Mouse (Mus musculus) kidney, embryonic 14.5 days (tissue): ENCODE results near the gene Myh4. TPM values are rescaled to one million over a fixed set of nuclear protein-coding genes. Genes with fewer than 3 reads are reported as not detected.

Experiments used
- ATAC-seq: fragments of 200-750 bp; cut with Nextera tagmentation; 2 replicates; pipeline ENCODE4 v1.8.0; 2017; ENCODE audit warnings: moderate number of reproducible peaks, mild to moderate bottlenecking, moderate TSS enrichment, moderate library complexity; ENCODE audit not compliant: low FRiP score, low TSS enrichment
- H3K27ac ChIP-seq: fragments of 300-500 bp; sonication (generic); 2 replicates; pipeline ENCODE4 v1.5.1; 2014; ENCODE audit warnings: low read depth, mild to moderate bottlenecking, low read length, moderate library complexity, mixed read lengths
- H3K27me3 ChIP-seq: fragments of 300-500 bp; sonication (generic); 2 replicates; pipeline ENCODE4 v1.6.1; 2014; ENCODE audit warnings: mild to moderate bottlenecking, low read length; ENCODE audit not compliant: control insufficient read depth, insufficient read depth
- H3K36me3 ChIP-seq: fragments of 300-500 bp; sonication (generic); 2 replicates; pipeline ENCODE4 v1.6.1; 2014; ENCODE audit warnings: low read length, mixed read lengths; ENCODE audit not compliant: control insufficient read depth, insufficient read depth
- H3K4me1 ChIP-seq: fragments of 300-500 bp; sonication (generic); 2 replicates; pipeline ENCODE4 v1.6.1; 2014; ENCODE audit warnings: low read length, mixed read lengths; ENCODE audit not compliant: control insufficient read depth, insufficient read depth
- H3K4me2 ChIP-seq: fragments of 300-500 bp; sonication (generic); replicated peaks from 2 replicates; pipeline ENCODE4 v1.6.1; 2014; ENCODE audit warnings: low read depth, mild to moderate bottlenecking, low read length
- H3K4me3 ChIP-seq: fragments of 300-500 bp; sonication (generic); 2 replicates; pipeline ENCODE4 v1.5.1; 2014; ENCODE audit warnings: mild to moderate bottlenecking, low read length
- H3K9ac ChIP-seq: fragments of 300-500 bp; sonication (generic); 2 replicates; pipeline ENCODE4 v1.6.1; 2014; ENCODE audit warnings: low read depth, mild to moderate bottlenecking, low read length, moderate library complexity
- H3K9me3 ChIP-seq: fragments of 300-500 bp; sonication (generic); 2 replicates; pipeline ENCODE4 v1.6.1; 2016; ENCODE audit warnings: low read length; ENCODE audit not compliant: control insufficient read depth
- WGBS: fragments of 180-500 bp; shearing (Covaris S2); extraction: QIAGEN DNeasy Blood & Tissue Kit; methylation state at CpG from one replicate; pipeline ENCODE4 v1.1.7; 2014; 5-methylcytosine and 5-hydroxymethylcytosine counted together
- polyA plus RNA-seq: library from polyadenylated mRNA; unstranded; fragments of >200 nt; fragmentation: Nextera tagmentation; extraction: Ambion mirVana; gene quantifications from 2 replicates; pipeline ENCODE4 v1.2.1, GENCODE M21; 2014

The Myh4 gene
- polyA plus RNA-seq, 1 experiment from 2014 or later: not detected

DNA sequence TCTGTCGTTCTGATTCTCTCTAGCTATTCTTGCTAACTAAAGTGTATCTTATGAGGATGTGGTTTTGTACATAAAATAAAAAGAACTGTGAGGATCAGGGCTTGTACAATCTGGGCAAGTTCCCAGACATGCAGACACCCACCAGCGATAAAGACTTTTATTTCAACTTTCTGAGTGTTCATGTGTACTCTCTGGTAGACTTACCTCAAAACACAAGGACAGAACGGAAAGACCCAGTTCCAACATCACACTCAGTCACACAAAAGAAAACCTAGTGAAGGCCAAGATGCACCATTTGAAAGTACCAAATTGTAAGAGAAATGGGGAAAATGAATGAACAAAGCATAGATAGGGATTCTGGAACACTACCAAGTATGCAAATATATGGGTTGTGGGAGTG is 9.1 kb upstream of the Myh4 start:
- H3K4me2 ChIP-seq: no peak overlapping the region
- no peak overlapping the region for H3K9ac ChIP-seq
- H3K36me3 ChIP-seq: no peaks in the 10 kb centered on the region
- no peaks in the 10 kb centered on the region for H3K27me3 ChIP-seq
- H3K4me1 ChIP-seq: no peaks in the 10 kb centered on the region
- no peak for ATAC-seq
- no peak overlapping the region for H3K4me3 ChIP-seq
- WGBS: 92% methylated on average over 3 of the region's 3 CpGs
- H3K27ac ChIP-seq: no peak overlapping the region
- H3K9me3 ChIP-seq: no peaks in the 10 kb centered on the region

DNA sequence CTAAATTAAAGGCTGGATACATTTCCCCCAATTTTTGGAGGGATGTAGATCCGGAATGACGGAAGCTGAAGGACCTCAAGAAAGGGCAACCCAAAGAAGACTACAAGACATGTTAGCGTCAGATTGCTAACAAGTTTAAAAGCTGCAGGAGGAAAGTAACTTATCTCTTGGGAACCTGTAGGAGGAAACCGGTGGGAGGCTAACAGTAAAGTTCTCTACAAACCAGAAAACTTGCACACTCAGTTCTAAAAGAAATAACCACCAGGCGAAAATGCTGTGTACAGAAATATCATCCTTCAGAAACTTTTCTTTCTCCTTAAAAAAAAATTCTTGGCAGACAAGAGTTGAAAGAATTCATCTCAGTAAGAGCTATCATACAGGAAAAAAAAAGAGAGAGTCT is 8.7 kb upstream of the Myh4 start:
- Histone ChIP-seq H3K4me3 (no peak overlapping the region), H3K9ac (no peak overlapping the region), H3K9me3 (no peaks in the 10 kb centered on the region), H3K4me2 (no peak overlapping the region), H3K4me1 (no peaks in the 10 kb centered on the region), H3K27ac (no peak overlapping the region), H3K36me3 (no peaks in the 10 kb centered on the region), H3K27me3 (no peaks in the 10 kb centered on the region)
- no peak for ATAC-seq
- WGBS: 78% methylated on average over 5 of the region's 5 CpGs

DNA sequence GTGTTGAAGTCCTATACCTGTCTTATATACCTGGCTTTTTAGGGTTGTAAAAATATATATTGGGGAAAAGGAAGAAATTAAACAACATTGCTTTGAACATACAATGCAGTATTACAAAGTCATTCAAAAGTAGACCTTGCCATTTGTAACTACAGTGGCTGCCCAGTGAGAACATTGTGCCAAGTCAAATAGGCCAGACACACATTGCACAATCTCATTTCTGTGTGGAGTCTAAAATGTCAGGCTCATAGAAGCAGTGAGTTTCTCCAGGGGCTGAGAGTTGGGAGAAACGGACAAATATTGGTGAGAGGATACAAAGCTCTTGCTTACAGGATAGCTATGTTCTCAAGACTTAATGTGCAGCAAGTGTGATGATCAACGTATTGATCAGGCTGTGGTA is 7.9 kb upstream of the Myh4 start:
- H3K27me3 ChIP-seq: no peaks in the 10 kb centered on the region
- H3K9me3 ChIP-seq: no peaks in the 10 kb centered on the region
- no peak for ATAC-seq
- no peak overlapping the region for H3K9ac ChIP-seq
- H3K4me1 ChIP-seq: no peaks in the 10 kb centered on the region
- 83% methylated on average over 2 of the region's 2 CpGs for WGBS
- no peak overlapping the region for H3K4me2 ChIP-seq
- no peak overlapping the region for H3K27ac ChIP-seq
- H3K4me3 ChIP-seq: no peak overlapping the region
- no peaks in the 10 kb centered on the region for H3K36me3 ChIP-seq

DNA sequence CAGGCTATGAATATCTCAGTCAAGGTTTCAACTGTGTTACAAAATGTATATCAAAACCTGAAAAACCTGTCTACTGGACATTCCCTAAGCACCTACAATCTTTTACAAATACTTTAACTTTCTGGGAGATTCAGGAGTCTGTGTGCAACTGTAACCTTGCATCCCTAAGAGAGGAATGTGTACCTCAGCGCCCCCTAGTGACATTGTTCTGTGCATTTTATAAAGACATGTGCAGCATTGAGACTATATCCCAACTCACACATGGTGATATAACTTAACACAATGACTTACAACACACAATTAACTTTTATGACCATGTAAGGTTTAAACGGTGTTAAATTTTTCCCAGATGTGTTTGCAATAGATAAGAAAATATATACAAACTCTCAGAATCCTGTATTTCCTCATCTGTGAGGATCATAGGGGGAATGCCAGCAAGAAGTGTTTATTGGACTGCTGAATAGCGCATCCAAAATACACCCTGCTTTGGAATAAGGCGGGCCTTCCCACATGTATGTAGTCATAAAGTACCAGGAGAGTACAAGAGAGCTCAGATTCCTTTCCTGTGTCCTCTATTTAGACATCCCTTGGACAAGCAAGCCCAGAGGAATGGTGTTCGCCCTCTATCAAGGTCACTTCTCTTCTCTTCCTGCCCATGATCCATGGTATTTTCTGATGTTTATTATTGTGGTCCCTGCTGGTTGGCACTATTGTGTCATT is 2.0 kb upstream of the Myh4 start:
- no peaks in the 10 kb centered on the region for H3K9me3 ChIP-seq
- H3K36me3 ChIP-seq: no peaks in the 10 kb centered on the region
- WGBS: 61% methylated on average over 5 of the region's 5 CpGs
- H3K27ac ChIP-seq: no peak overlapping the region
- H3K27me3 ChIP-seq: no peaks in the 10 kb centered on the region
- no peak overlapping the region for H3K4me2 ChIP-seq
- ATAC-seq: no peak
- no peak overlapping the region for H3K9ac ChIP-seq
- H3K4me3 ChIP-seq: no peak overlapping the region
- no peaks in the 10 kb centered on the region for H3K4me1 ChIP-seq

DNA sequence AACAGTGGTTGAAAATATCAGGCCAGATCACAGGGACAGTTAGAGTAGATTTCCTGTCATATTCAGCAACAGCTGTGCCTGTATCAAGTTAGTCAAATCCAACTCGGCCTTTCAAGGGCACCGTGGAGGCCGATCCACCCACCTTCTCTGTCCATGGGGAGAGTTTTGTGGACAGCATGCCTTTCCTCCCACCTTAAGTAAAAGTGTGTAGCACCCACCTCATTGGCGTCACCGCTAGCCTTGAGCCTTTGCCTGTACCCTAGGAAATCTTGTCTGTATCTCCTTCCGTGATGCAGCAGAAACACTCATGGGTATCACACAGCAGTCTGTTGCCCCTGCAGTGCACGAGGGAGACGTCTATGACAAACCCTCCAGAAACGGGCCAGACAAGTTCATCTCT is 1.0 kb upstream of the Myh4 start:
- no peak for ATAC-seq
- Histone ChIP-seq H3K4me2 (no peak overlapping the region), H3K9ac (no peak overlapping the region), H3K4me3 (no peak overlapping the region), H3K4me1 (no peaks in the 10 kb centered on the region), H3K27me3 (no peaks in the 10 kb centered on the region), H3K27ac (no peak overlapping the region), H3K36me3 (no peaks in the 10 kb centered on the region), H3K9me3 (no peaks in the 10 kb centered on the region)
- 82% methylated on average over 9 of the region's 9 CpGs for WGBS

DNA sequence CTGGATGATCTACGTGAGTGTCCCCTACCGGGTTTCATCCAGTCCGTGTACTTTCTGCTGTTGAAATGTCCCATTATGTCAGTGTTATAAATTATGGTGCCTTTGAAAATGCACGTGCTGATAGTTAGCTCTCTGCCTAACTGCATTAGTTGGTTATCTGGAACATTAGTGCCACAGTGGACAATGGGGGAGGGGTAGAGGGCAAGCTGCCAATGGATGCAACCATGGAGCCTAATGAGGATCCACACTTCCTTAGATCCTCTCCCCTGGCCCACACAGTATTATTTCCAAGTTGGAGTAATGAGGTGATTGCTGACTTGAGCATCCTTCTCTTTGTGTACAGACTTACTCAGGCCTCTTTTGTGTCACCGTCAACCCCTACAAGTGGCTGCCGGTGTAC is 3.2 kb downstream of the Myh4 start:
- Histone ChIP-seq H3K9me3 (no peaks in the 10 kb centered on the region), H3K36me3 (no peaks in the 10 kb centered on the region), H3K9ac (no peak overlapping the region), H3K27ac (no peak overlapping the region), H3K4me1 (no peaks in the 10 kb centered on the region), H3K27me3 (no peaks in the 10 kb centered on the region), H3K4me3 (no peak overlapping the region), H3K4me2 (no peak overlapping the region)
- ATAC-seq: no peak
- 86% methylated on average over 6 of the region's 6 CpGs for WGBS

DNA sequence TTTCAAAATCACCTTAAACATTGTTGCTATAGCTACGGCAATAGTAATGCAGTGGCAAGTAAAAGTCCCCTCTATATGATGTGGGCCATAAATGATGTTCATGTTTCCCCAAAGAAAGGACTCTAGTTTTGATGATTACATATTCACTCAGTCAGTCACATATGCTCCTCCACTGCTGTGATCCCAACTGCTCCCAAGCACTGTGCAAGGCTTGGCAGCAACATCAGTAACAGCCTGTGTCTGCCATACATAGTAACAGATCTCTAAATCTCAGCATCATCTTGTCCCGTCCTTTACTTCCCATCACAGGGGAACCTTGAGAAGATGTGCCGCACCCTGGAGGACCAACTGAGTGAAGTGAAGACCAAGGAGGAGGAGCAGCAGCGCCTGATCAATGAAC is 15.9 kb downstream of the Myh4 start:
- no peak overlapping the region for H3K4me2 ChIP-seq
- no peaks in the 10 kb centered on the region for H3K9me3 ChIP-seq
- H3K4me3 ChIP-seq: no peak overlapping the region
- 91% methylated on average over 4 of the region's 4 CpGs for WGBS
- no peak overlapping the region for H3K27ac ChIP-seq
- H3K36me3 ChIP-seq: no peaks in the 10 kb centered on the region
- no peaks in the 10 kb centered on the region for H3K4me1 ChIP-seq
- H3K27me3 ChIP-seq: no peaks in the 10 kb centered on the region
- ATAC-seq: no peak
- H3K9ac ChIP-seq: no peak overlapping the region

DNA sequence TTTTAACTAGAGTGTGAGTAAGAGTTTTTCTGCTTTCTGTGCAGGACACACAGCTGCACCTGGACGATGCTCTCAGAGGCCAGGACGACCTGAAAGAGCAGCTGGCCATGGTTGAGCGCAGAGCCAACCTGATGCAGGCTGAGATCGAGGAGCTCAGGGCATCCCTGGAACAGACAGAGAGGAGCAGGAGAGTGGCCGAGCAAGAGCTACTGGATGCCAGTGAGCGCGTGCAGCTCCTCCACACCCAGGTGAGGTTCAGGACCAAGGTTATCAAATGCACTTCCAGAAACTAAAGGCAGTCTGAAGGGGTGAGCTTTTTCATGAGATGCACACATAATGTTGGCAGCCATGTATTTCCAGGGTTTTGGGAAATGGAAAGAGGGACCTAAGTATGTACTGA is 19.2 kb downstream of the Myh4 start:
- Histone ChIP-seq H3K4me1 (no peaks in the 10 kb centered on the region), H3K9ac (no peak overlapping the region), H3K36me3 (no peaks in the 10 kb centered on the region), H3K4me2 (no peak overlapping the region), H3K4me3 (no peak overlapping the region), H3K27me3 (no peaks in the 10 kb centered on the region), H3K27ac (no peak overlapping the region), H3K9me3 (no peaks in the 10 kb centered on the region)
- no peak for ATAC-seq
- WGBS: 83% methylated on average over 7 of the region's 7 CpGs

DNA sequence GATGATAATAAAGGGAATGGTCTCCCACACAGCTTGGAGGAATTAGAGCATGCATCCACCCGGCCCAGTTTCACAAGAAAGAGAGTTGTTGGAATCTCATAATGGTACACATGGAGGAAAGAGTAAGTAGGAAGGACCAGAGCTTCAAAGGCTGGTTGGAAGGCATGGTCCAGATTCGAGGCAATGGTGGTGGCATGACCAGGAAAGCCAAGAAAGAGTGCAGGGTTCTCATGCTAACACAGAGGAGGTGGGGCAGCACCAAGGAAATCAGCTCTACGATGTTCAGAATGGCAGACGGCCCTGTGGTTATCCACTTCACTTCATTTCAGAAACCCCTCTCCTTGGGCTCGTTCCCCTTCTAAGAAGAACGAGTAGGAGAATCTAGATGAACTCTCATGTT is 23.1 kb downstream of the Myh4 start:
- Histone ChIP-seq H3K9me3 (no peaks in the 10 kb centered on the region), H3K4me3 (no peak overlapping the region), H3K36me3 (no peaks in the 10 kb centered on the region), H3K9ac (no peak overlapping the region), H3K27ac (no peak overlapping the region), H3K27me3 (no peaks in the 10 kb centered on the region), H3K4me2 (no peak overlapping the region), H3K4me1 (no peaks in the 10 kb centered on the region)
- WGBS: 88% methylated on average over 6 of the region's 6 CpGs
- ATAC-seq: no peak
